Mouse (Mus musculus): ENCODE measurements around the gene Rnaseh2c.

DNA sequence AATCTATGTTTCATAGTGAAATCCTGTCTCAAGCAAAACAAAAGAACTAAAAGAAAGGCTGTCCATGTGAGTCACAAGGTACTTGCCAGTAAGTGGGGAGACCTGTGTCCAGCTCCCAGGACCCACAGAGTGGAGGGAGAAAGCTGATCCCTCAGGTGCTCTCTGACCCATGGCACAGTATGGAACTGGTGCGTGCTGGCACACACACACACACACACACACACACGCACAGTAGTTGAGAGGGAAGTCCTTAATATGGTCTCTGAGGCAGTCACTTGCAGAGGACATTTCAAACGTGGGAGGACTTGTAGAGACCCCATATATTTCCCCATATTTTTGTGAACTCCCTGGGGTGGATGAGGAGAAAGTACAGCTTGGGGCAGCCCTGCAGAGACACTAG is 39.8 kb upstream of the Rnaseh2c start:
- TF ChIP-seq TAL1 (IDR thresholded peaks at IDR 0.05; ENCODE audit: low read length) (no peak), GATA1 (IDR thresholded peaks at IDR 0.05; ENCODE audit: low read length) (no peak)
